Mouse (Mus musculus) cerebellum, postnatal 10 days (tissue): ENCODE data around the gene Pisd.

Source experiments
- DNase-seq, 2 experiments: peaks; one replicate each; pipeline ENCODE4 v3.0.0; 2021; ENCODE audit warnings: mixed read lengths in 2 of 2

The Pisd gene

GRCm38 (mm10) chr5:32706226-32706780 lies 79.1 kb downstream of the Pisd start:
- DNase-seq = no peak

GRCm38 (mm10) chr5:32697208-32697867 lies 88.1 kb downstream of the Pisd start:
- DNase-seq = no peak

DNA sequence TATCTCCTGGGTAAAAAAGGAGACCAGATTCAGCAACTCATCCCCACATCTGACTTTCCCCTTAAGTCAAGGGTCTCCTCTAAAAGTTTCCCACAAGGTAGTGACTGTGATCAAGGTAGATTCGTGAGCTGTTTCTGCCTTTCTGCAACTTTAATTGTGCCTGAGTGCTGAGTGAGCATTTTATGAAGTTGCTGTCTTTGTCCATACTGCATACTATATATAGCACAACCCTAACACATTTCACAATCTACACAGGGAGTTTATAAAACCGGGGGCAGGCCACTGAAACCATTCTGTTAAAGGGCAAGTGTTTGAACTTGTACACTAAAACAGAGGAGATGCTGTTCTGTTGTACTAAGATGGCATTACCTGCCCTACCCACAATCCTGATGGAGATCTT lies 92.0 kb downstream of the Pisd start:
- no peak for DNase-seq
